Mouse (Mus musculus): ENCODE measurements around the gene Syt8.

DNA sequence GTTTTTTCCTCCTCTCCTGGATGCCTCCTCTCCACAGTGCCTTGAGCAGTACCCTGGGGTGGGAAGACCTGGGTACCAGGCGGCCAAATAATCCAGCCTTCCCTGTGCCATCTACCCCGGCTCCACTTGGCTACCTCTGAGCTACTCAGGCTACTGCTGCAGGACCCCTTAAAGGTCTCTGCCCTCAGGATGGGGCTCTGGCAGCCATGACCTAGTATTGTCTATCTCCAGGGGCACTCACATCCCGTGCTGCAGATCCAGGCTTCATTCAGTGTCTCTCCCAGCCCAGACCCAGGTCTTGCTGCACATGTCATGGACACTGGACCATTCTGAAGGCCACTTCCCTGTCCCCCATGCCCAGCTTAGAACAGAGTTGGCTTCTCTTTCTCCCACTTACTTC is 45.2 kb downstream of the Syt8 start:
- no peak for TF ChIP-seq CTCF (IDR thresholded peaks at IDR 0.05; ENCODE audit: low read depth, low read length)
- no peak for TF ChIP-seq POLR2A (IDR thresholded peaks at IDR 0.05; ENCODE audit: insufficient read depth, low read length)
- no peak for TF ChIP-seq EP300 (IDR thresholded peaks at IDR 0.05; ENCODE audit: insufficient read depth, low read depth, low read length)

All from ES-Bruce4 (cell line).